Mouse (Mus musculus) forebrain, embryonic 16.5 days (tissue): Measurements from ENCODE around the gene Mrpl18. TPM values are rescaled to one million over a fixed set of nuclear protein-coding genes. Genes with fewer than 3 reads are reported as not detected.
A peak's percentile ranks its signal among the peaks of the same experiment; 100 is the strongest.
"Not testable (repeated sequence)": the region's sequence is repeated elsewhere in the genome, so short reads cannot be mapped to it uniquely, and the experiment has no call there.

Experiments
- ATAC-seq: fragments of 200-750 bp; cut with Nextera tagmentation; 2 replicates; pipeline ENCODE4 v1.8.0; 2017; ENCODE audit warnings: mild to moderate bottlenecking, moderate library complexity
- H3K27ac ChIP-seq: fragments of 300-500 bp; sonication (generic); 2 replicates; pipeline ENCODE4 v1.5.1; 2014; ENCODE audit warnings: low read length, control low read depth
- H3K27me3 ChIP-seq: fragments of 300-500 bp; sonication (generic); replicated peaks from 2 replicates; pipeline ENCODE4 v1.6.1; 2014; ENCODE audit warnings: low read length; ENCODE audit not compliant: control insufficient read depth, insufficient read depth
- H3K36me3 ChIP-seq: fragments of 300-500 bp; sonication (generic); 2 replicates; pipeline ENCODE4 v1.6.1; 2014; ENCODE audit not compliant: control insufficient read depth, insufficient read depth
- H3K4me1 ChIP-seq: fragments of 300-500 bp; sonication (generic); replicated peaks from 2 replicates; pipeline ENCODE4 v1.6.1; 2014; ENCODE audit warnings: low read length; ENCODE audit not compliant: control insufficient read depth, insufficient read depth
- H3K4me2 ChIP-seq: fragments of 300-500 bp; sonication (generic); 2 replicates; pipeline ENCODE4 v1.6.1; 2014; ENCODE audit warnings: mild to moderate bottlenecking, low read length, control low read depth
- H3K4me3 ChIP-seq: fragments of 300-500 bp; sonication (generic); replicated peaks from 2 replicates; pipeline ENCODE4 v1.5.1; 2014; ENCODE audit warnings: mild to moderate bottlenecking, low read length, control low read depth
- H3K9ac ChIP-seq: fragments of 300-500 bp; sonication (generic); replicated peaks from 2 replicates; pipeline ENCODE4 v1.6.1; 2014; ENCODE audit warnings: low read depth, low read length, control low read depth
- H3K9me3 ChIP-seq: fragments of 300-500 bp; sonication (generic); 2 replicates; pipeline ENCODE4 v1.6.1; 2016; ENCODE audit warnings: low read length; ENCODE audit not compliant: control insufficient read depth
- WGBS: fragments of 180-500 bp; shearing (Covaris S2); extraction: QIAGEN DNeasy Blood & Tissue Kit; methylation state at CpG from one replicate; pipeline ENCODE4 v1.1.7; 2014; 5-methylcytosine and 5-hydroxymethylcytosine counted together
- polyA plus RNA-seq: library from polyadenylated mRNA; unstranded; fragments of >200 nt; fragmentation: Nextera tagmentation; extraction: Ambion mirVana; gene quantifications from 2 replicates; pipeline ENCODE4 v1.2.1, GENCODE M21; 2015

Gene Mrpl18
- polyA plus RNA-seq, 1 experiment from 2014 or later, result 126 TPM

DNA sequence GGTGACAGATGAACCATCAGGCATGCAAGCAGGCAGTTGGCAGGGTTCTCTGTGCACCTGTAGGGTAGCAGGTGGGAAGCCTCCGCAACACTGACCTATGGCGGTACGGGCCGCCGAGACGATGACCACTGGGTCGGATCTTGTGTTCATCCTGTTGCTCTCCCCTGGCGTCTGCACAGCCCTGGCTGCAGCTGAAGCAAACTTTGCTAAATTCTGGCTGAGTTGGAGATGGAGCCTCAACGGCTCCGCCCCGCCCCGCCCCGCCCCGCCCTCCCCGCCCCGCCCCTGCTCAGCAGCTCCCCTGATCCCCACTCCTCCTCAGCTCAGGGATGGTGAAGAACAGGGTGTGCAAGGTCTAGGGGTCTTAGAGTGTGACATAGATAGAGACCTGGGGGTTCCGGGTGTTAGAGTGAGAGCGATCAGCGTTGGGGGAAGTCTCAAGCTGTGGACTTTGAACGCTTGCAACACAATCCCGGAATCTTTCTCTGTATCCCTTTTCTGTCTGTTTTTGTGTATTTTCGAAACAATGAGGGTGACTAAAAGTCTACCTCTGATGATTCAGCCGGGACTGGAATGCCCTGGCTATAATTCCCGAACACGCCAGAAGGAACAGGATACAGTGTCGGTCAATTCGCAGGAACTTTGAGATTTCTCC, 24.1 kb upstream of the Mrpl18 start, which contains the start of gene Acat3:
Acat3 (minus strand) TSS at position 450 of the 655 bp plus-strand sequence.
- Histone ChIP-seq H3K27ac (no peak within 1 kb of the TSS), H3K4me3 (peak within 1 kb of the TSS; percentile 26), H3K27me3 (no peaks in the 10 kb centered on the region), H3K4me2 (peak within 1 kb of the TSS; percentile 46), H3K4me1 (peaks cover 6% of the 10 kb centered on the region), H3K9ac (0 out of 2 replicates have a peak within 1 kb of the TSS, but pooled peaks have one; percentile 37), H3K36me3 (peaks cover 20% of the 10 kb centered on the region), H3K9me3 (no peaks in the 10 kb centered on the region)
- ATAC-seq, result peak; percentile 57
- 14% methylated on average over 27 of the region's 27 CpGs for WGBS

- peaks cover 15% of the 10 kb centered on the region for H3K36me3 ChIP-seq
- H3K9ac ChIP-seq, H3K9me3 ChIP-seq, H3K4me1 ChIP-seq, H3K27ac ChIP-seq, H3K27me3 ChIP-seq: not testable (repeated sequence)
- peak overlapping the region; percentile 26 for H3K4me3 ChIP-seq
- ATAC-seq, result peak; percentile 39; the same call in 1 of the 2 replicates
- H3K4me2 ChIP-seq, result peak overlapping the region; percentile 46
- 29% methylated on average over 2 of the region's 12 CpGs for WGBS
Measured at GRCm38 (mm10) chr17:12939377-12940148, 23.4 kb upstream of the Mrpl18 start.

DNA sequence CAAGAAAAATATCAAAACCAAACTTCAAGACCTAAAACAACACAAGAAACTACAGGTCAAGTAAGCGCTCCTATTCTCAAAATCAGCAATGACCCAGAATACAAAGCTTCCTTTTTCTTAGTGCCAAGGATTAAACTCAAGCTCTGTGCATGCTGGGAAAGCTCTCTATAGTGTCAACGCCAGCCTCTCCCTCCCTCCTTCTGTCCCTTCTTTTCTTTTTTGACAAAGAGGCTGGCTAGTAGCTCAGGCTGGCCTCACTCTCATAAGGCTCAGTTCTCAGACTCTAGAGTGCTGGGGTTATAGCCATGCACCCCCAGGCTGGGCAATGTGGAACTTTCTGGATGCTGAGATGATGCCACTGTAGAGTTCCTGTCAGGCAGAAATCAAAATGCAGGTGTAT, 21.9 kb upstream of the Mrpl18 start:
- peaks cover 6% of the 10 kb centered on the region for H3K4me1 ChIP-seq
- 7% methylated on average over 2 of the region's 2 CpGs for WGBS
- H3K27ac ChIP-seq, result no peak overlapping the region
- H3K36me3 ChIP-seq, result peaks cover 8% of the 10 kb centered on the region
- no peak overlapping the region for H3K4me3 ChIP-seq
- H3K9me3 ChIP-seq, result no peaks in the 10 kb centered on the region
- H3K27me3 ChIP-seq, result no peaks in the 10 kb centered on the region
- H3K9ac ChIP-seq, result no peak overlapping the region
- no peak overlapping the region for H3K4me2 ChIP-seq
- no peak for ATAC-seq

DNA sequence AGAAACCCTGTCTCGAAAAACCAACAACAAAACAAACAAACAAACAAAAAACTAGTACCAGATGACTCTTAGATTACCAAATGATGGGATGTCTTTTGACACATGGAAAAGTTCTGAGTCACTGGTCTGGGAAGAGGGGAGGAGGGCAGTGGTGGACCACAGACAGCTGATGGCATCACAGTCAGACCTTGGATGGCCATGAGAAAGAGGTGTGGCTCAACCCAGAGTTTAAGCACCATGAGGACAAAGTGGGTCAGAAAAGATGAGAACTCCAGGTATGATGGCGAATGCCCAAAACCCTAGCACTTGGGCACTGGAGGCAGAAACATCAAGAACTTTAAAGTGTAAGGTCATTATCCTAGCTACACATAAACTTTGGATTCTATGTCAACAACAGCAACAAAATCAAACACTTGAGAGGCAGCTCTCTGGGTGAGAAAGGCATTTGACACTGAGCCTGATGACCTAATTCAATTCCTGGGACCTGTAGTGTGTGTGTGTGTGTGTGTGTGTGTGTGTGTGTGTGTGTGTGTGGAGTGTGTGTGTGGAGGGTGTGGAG, 21.3 kb upstream of the Mrpl18 start:
- WGBS, result 88% methylated on average over 2 of the region's 2 CpGs
- Histone ChIP-seq H3K4me3 (no peak overlapping the region), H3K9me3 (no peaks in the 10 kb centered on the region), H3K4me2 (no peak overlapping the region), H3K36me3 (peaks cover 2% of the 10 kb centered on the region; the same call in 1 of the 2 replicates), H3K9ac (no peak overlapping the region), H3K4me1 (peaks cover 6% of the 10 kb centered on the region), H3K27ac (no peak overlapping the region), H3K27me3 (no peaks in the 10 kb centered on the region)
- ATAC-seq, result no peak

GRCm38 (mm10) chr17:12935719-12936118, 19.6 kb upstream of the Mrpl18 start:
- H3K9ac ChIP-seq, result no peak overlapping the region
- no peak for ATAC-seq
- H3K27ac ChIP-seq, result no peak overlapping the region
- peaks cover 6% of the 10 kb centered on the region for H3K4me1 ChIP-seq
- no peaks in the 10 kb centered on the region for H3K27me3 ChIP-seq
- 9% methylated on average over 4 of the region's 4 CpGs for WGBS
- H3K36me3 ChIP-seq, result no peaks in the 10 kb centered on the region
- no peak overlapping the region for H3K4me3 ChIP-seq
- no peaks in the 10 kb centered on the region for H3K9me3 ChIP-seq
- H3K4me2 ChIP-seq, result no peak overlapping the region

GRCm38 (mm10) chr17:12931576-12931975, 15.4 kb upstream of the Mrpl18 start:
- H3K4me3 ChIP-seq, ATAC-seq, H3K9ac ChIP-seq, H3K27me3 ChIP-seq, H3K36me3 ChIP-seq, H3K9me3 ChIP-seq, H3K27ac ChIP-seq, H3K4me1 ChIP-seq, H3K4me2 ChIP-seq: not testable (repeated sequence)
- WGBS, result 88% methylated on average over 5 of the region's 5 CpGs

GRCm38 (mm10) chr17:12925703-12926180, 9.6 kb upstream of the Mrpl18 start:
- H3K36me3 ChIP-seq, result peaks cover 46% of the 10 kb centered on the region
- ATAC-seq, result no peak
- WGBS, result 87% methylated on average over 8 of the region's 8 CpGs
- H3K4me1 ChIP-seq, result no peaks in the 10 kb centered on the region
- H3K9ac ChIP-seq, result no peak overlapping the region
- no peaks in the 10 kb centered on the region for H3K9me3 ChIP-seq
- no peak overlapping the region for H3K4me3 ChIP-seq
- H3K4me2 ChIP-seq, result no peak overlapping the region
- H3K27me3 ChIP-seq, result no peaks in the 10 kb centered on the region
- no peak overlapping the region for H3K27ac ChIP-seq

- Histone ChIP-seq H3K27me3 (no peaks in the 10 kb centered on the region), H3K4me3 (no peak overlapping the region), H3K27ac (no peak overlapping the region), H3K9me3 (no peaks in the 10 kb centered on the region), H3K9ac (no peak overlapping the region), H3K4me1 (no peaks in the 10 kb centered on the region), H3K4me2 (no peak overlapping the region), H3K36me3 (peaks cover 52% of the 10 kb centered on the region)
- no peak for ATAC-seq
- 86% methylated on average over 3 of the region's 3 CpGs for WGBS
Measured at GRCm38 (mm10) chr17:12925001-12925400, 8.9 kb upstream of the Mrpl18 start.

GRCm38 (mm10) chr17:12921073-12921472, 4.9 kb upstream of the Mrpl18 start:
- WGBS, result 96% methylated on average over 1 of the region's 1 CpGs

More at GRCm38 (mm10) chr17:12921073-12921472, 4.9 kb upstream of the Mrpl18 start:
- Histone ChIP-seq H3K9me3 (no peaks in the 10 kb centered on the region), H3K9ac (no peak overlapping the region), H3K27ac (no peak overlapping the region), H3K4me3 (no peak overlapping the region), H3K27me3 (no peaks in the 10 kb centered on the region), H3K36me3 (peaks cover 59% of the 10 kb centered on the region), H3K4me2 (no peak overlapping the region), H3K4me1 (peaks cover 4% of the 10 kb centered on the region)
- no peak for ATAC-seq
